Mouse (Mus musculus) heart, embryonic 11.5 days (tissue): ENCODE data around the gene Prss33. TPM values are rescaled to one million over a fixed set of nuclear protein-coding genes. Genes with fewer than 3 reads are reported as not detected.
A peak's percentile ranks its signal among the peaks of the same experiment; 100 is the strongest.

Experiments
- ATAC-seq: fragments of 200-750 bp; cut with Nextera tagmentation; replicated peaks from 2 replicates; pipeline ENCODE4 v1.8.0; 2017; ENCODE audit warnings: moderate library complexity; ENCODE audit not compliant: insufficient number of reproducible peaks, low FRiP score, low TSS enrichment
- H3K27ac ChIP-seq: fragments of 300-500 bp; sonication (generic); 2 replicates; pipeline ENCODE4 v1.5.1; 2014; ENCODE audit warnings: mild to moderate bottlenecking, low read depth, low read length
- H3K27me3 ChIP-seq: fragments of 300-500 bp; sonication (generic); 2 replicates; pipeline ENCODE4 v1.6.1; 2014; ENCODE audit warnings: mild to moderate bottlenecking, low read length, mixed read lengths; ENCODE audit not compliant: control insufficient read depth, insufficient read depth
- H3K36me3 ChIP-seq: fragments of 300-500 bp; sonication (generic); 2 replicates; pipeline ENCODE4 v1.6.1; 2014; ENCODE audit warnings: mild to moderate bottlenecking, low read length, moderate library complexity, mixed read lengths; ENCODE audit not compliant: control insufficient read depth, insufficient read depth
- H3K4me1 ChIP-seq: fragments of 300-500 bp; sonication (generic); 2 replicates; pipeline ENCODE4 v1.6.1; 2014; ENCODE audit warnings: low read length; ENCODE audit not compliant: control insufficient read depth, insufficient read depth
- H3K4me2 ChIP-seq: fragments of 300-500 bp; sonication (generic); 2 replicates; pipeline ENCODE4 v1.6.1; 2014; ENCODE audit warnings: mild to moderate bottlenecking, moderate library complexity
- H3K4me3 ChIP-seq: fragments of 300-500 bp; sonication (generic); 2 replicates; pipeline ENCODE4 v1.5.1; 2014; ENCODE audit warnings: low read depth, low read length
- H3K9ac ChIP-seq: fragments of 300-500 bp; sonication (generic); 2 replicates; pipeline ENCODE4 v1.6.1; 2014; ENCODE audit warnings: mild to moderate bottlenecking, low read depth, low read length, moderate library complexity
- H3K9me3 ChIP-seq: fragments of 300-500 bp; sonication (generic); replicated peaks from 2 replicates; pipeline ENCODE4 v1.6.1; 2016; ENCODE audit warnings: low read length; ENCODE audit not compliant: control insufficient read depth
- WGBS: fragments of 180-500 bp; shearing (Covaris S2); extraction: QIAGEN DNeasy Blood & Tissue Kit; methylation state at CpG from one replicate; pipeline ENCODE4 v1.1.7; 2014; ENCODE audit not compliant: insufficient replicate concordance; 5-methylcytosine and 5-hydroxymethylcytosine counted together
- polyA plus RNA-seq: library from polyadenylated mRNA; unstranded; fragments of >200 nt; fragmentation: Nextera tagmentation; extraction: Ambion mirVana; gene quantifications from 2 replicates; pipeline ENCODE4 v1.2.1, GENCODE M21; 2014

Prss33 gene
- polyA plus RNA-seq, 1 experiment from 2014 or later: not detected

GRCm38 (mm10) chr17:23857913-23858312 lies 22.1 kb upstream of the Prss33 start:
- no peaks in the 10 kb centered on the region for H3K9me3 ChIP-seq
- H3K4me2 ChIP-seq: no peak overlapping the region
- ATAC-seq: no peak
- H3K4me1 ChIP-seq: peaks cover 7% of the 10 kb centered on the region; the same call in 1 of the 2 replicates
- H3K36me3 ChIP-seq: no peaks in the 10 kb centered on the region
- H3K9ac ChIP-seq: no peak overlapping the region
- no peak overlapping the region for H3K27ac ChIP-seq
- H3K4me3 ChIP-seq: no peak overlapping the region
- 68% methylated on average over 2 of the region's 2 CpGs for WGBS
- peaks cover 4% of the 10 kb centered on the region; the same call in 1 of the 2 replicates for H3K27me3 ChIP-seq

DNA sequence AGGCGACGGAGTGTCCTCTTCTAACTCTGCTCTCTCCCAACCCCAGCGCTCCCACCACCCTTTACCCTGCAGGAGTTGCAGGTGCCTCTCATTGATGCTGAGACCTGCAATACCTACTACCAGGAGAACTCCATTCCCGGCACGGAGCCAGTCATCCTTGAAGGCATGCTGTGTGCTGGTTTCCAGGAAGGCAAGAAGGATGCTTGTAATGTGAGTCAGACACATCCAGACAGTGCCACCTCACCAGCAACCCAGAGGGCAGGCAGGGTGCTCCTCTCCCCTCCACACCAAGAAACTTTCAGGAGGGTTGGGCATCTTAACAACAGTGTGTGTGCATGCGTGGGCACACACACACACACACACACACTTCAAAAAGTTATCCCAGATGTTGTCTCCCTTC lies 21.3 kb upstream of the Prss33 start:
- WGBS: 73% methylated on average over 6 of the region's 6 CpGs

GRCm38 (mm10) chr17:23854229-23854765 lies 18.4 kb upstream of the Prss33 start:
- H3K9ac ChIP-seq: no peak overlapping the region
- no peaks in the 10 kb centered on the region for H3K9me3 ChIP-seq
- no peaks in the 10 kb centered on the region for H3K36me3 ChIP-seq
- peaks cover 7% of the 10 kb centered on the region; the same call in 1 of the 2 replicates for H3K4me1 ChIP-seq
- 73% methylated on average over 10 of the region's 10 CpGs for WGBS
- H3K4me2 ChIP-seq: no peak overlapping the region
- H3K27ac ChIP-seq: no peak overlapping the region
- no peak for ATAC-seq
- H3K27me3 ChIP-seq: no peaks in the 10 kb centered on the region
- H3K4me3 ChIP-seq: no peak overlapping the region

More for the DNA sequence above, 21.3 kb upstream of the Prss33 start:
- Histone ChIP-seq H3K36me3 (no peaks in the 10 kb centered on the region), H3K9ac (no peak overlapping the region), H3K4me3 (no peak overlapping the region), H3K27me3 (peaks cover 4% of the 10 kb centered on the region; the same call in 1 of the 2 replicates), H3K4me2 (no peak overlapping the region), H3K27ac (no peak overlapping the region), H3K4me1 (peaks cover 7% of the 10 kb centered on the region; the same call in 1 of the 2 replicates), H3K9me3 (no peaks in the 10 kb centered on the region)
- no peak for ATAC-seq

GRCm38 (mm10) chr17:23853292-23853691 lies 17.4 kb upstream of the Prss33 start:
- H3K9me3 ChIP-seq: no peaks in the 10 kb centered on the region
- H3K9ac ChIP-seq: no peak overlapping the region
- 42% methylated on average over 5 of the region's 5 CpGs for WGBS
- H3K4me2 ChIP-seq: no peak overlapping the region
- no peak overlapping the region for H3K27ac ChIP-seq
- ATAC-seq: no peak
- no peaks in the 10 kb centered on the region for H3K27me3 ChIP-seq
- H3K4me1 ChIP-seq: peaks cover 7% of the 10 kb centered on the region; the same call in 1 of the 2 replicates
- H3K4me3 ChIP-seq: no peak overlapping the region
- no peaks in the 10 kb centered on the region for H3K36me3 ChIP-seq

DNA sequence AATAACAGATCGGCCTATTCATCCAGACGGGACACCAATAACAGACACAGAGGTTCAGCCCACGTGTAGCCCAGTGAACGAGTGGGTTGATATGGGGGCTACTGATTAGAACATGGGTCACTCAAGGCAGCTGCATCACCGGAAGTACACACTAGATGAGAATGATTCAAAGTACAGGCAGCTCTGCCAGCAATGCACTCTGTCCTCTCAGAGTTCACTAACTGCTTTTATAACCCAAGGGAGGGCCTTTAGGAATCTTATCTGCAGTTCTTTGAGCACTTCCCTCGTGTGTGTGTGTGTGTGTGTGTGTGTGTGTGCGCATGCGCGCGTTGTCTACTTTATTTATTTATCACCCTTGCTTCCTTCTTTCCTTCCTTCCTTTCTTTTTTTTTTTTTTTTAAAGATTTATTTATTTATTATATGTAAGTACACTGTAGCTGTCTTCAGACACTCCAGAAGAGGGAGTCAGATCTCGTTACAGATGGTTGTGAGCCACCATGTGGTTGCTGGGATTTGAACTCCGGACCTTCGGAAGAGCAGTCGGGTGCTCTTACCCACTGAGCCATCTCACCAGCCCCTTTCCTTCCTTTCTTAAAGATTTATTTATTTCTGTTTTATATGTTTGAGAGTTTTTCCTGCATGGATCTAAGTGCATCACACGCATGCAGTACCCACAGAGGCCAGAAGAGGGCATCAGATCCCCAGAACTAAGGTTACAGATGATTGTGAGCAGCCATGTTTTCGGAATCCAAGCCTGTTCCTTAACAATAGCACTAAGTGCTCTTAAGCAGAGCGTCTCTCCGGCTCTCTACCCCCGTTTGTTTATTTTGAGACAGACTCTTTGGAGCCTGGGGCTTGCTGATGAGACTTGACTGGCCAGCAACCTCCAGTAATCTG lies 15.2 kb upstream of the Prss33 start:
- Histone ChIP-seq H3K36me3 (no peaks in the 10 kb centered on the region), H3K4me2 (no peak overlapping the region), H3K27ac (no peak overlapping the region), H3K27me3 (no peaks in the 10 kb centered on the region), H3K4me1 (peaks cover 7% of the 10 kb centered on the region; the same call in 1 of the 2 replicates), H3K9me3 (no peaks in the 10 kb centered on the region), H3K9ac (no peak overlapping the region), H3K4me3 (no peak overlapping the region)
- WGBS: 49% methylated on average over 18 of the region's 19 CpGs
- no peak for ATAC-seq

DNA sequence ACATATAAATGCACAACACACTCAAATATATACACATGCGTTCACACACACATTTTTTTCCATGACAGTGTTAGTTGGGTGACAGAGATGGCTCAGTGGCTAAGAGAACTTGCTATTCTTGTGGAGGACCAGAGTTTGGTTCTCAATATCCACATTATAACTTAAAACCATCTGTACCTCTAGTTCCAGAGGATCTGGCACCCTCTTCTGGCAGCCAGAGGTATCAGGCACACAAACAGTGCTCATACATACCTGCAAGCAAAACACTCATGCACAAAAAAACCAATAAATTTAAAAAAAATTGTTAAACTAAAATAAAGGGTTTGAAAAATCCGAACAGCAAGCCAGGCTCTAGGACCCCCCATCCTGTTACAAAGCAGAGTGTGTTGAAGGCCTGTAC lies 14.2 kb upstream of the Prss33 start:
- ATAC-seq: no peak
- Histone ChIP-seq H3K27me3 (no peaks in the 10 kb centered on the region), H3K9me3 (no peaks in the 10 kb centered on the region), H3K36me3 (no peaks in the 10 kb centered on the region), H3K4me3 (no peak overlapping the region), H3K4me2 (no peak overlapping the region), H3K27ac (no peak overlapping the region), H3K4me1 (peaks cover 7% of the 10 kb centered on the region; the same call in 1 of the 2 replicates), H3K9ac (no peak overlapping the region)
- 63% methylated on average over 2 of the region's 2 CpGs for WGBS

DNA sequence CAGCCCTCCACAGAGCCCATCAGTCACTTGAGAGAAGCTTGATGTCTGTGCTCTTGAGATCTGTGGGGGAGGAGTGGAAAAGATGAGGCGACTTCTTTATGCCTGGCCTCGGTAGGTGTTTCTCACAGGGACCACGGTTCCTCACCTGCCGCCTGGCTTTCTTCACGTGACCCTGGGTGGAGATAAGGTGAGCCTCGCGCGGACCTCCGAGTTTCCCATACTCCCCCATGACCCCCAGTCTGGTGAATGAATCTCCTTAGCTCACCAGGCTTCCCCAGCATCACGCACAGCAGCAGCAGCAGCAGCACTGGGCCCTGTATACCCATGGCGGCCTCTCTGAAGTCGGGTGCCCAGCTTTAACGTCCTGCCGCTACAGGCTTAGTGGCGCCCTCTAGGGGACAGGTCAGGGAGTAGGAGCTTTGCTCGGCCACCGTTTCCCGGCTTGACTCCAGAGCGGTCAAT lies 8.0 kb upstream of the Prss33 start, which contains the start of the genes Prss32 and Prss41:
Gene Prss32, plus strand, starts transcription at position 44 of the 462 bp plus-strand sequence.
Gene Prss41, minus strand, starts transcription at position 361 of the 462 bp plus-strand sequence.
- 15% methylated on average over 19 of the region's 19 CpGs for WGBS
- Histone ChIP-seq H3K4me3 (peak within 1 kb of the TSS; percentile 17; the same call in 1 of the 2 replicates), H3K9me3 (no peaks in the 10 kb centered on the region), H3K27me3 (peaks cover 5% of the 10 kb centered on the region; the same call in 1 of the 2 replicates), H3K36me3 (no peaks in the 10 kb centered on the region), H3K4me1 (0 out of 2 replicates have a peak, but pooled peaks cover 4% of the 10 kb centered on the region), H3K4me2 (peak within 1 kb of the TSS; percentile 56), H3K27ac (no peak within 1 kb of the TSS), H3K9ac (no peak within 1 kb of the TSS)
- ATAC-seq: no peak

- peak; percentile 42; the same call in 1 of the 2 replicates for ATAC-seq
- peaks cover 5% of the 10 kb centered on the region; the same call in 1 of the 2 replicates for H3K27me3 ChIP-seq
- WGBS: 34% methylated on average over 23 of the region's 23 CpGs
- H3K36me3 ChIP-seq: no peaks in the 10 kb centered on the region
- H3K4me2 ChIP-seq: peak overlapping the region; percentile 56
- H3K4me1 ChIP-seq: 0 out of 2 replicates have a peak, but pooled peaks cover 4% of the 10 kb centered on the region
- H3K9me3 ChIP-seq: no peaks in the 10 kb centered on the region
- no peak overlapping the region for H3K27ac ChIP-seq
- no peak overlapping the region; the same call in 1 of the 2 replicates for H3K4me3 ChIP-seq
- no peak overlapping the region for H3K9ac ChIP-seq
Measured at GRCm38 (mm10) chr17:23843141-23843811, 7.4 kb upstream of the Prss33 start.
